Mouse (Mus musculus): ENCODE measurements around the gene Myh6. TPM values are rescaled to one million over a fixed set of nuclear protein-coding genes. Genes with fewer than 3 reads are reported as not detected.

Gene Myh6
- total RNA-seq, 2 experiments from 2014 or later, result 42.1 to 200 TPM

- no peak for DNase-seq
Measured at GRCm38 (mm10) chr14:54932645-54933150, 34.0 kb downstream of the Myh6 start, which contains the start of gene Il25. Gene Il25, plus strand, starts transcription at chr14:54932695.

GRCm38 (mm10) chr14:54930431-54930830, 36.3 kb downstream of the Myh6 start:
- no peak for DNase-seq

GRCm38 (mm10) chr14:54929801-54930200, 36.9 kb downstream of the Myh6 start:
- no peak for DNase-seq

- no peak for DNase-seq
Measured at GRCm38 (mm10) chr14:54927296-54927695, 39.4 kb downstream of the Myh6 start.

- peak; percentile 64 for DNase-seq
Measured at GRCm38 (mm10) chr14:54926401-54927158, 40.1 kb downstream of the Myh6 start.

GRCm38 (mm10) chr14:54925349-54926342, 41.1 kb downstream of the Myh6 start, which contains the start of gene Efs:
Gene Efs, minus strand, starts transcription at chr14:54926126.
- peak; percentile 70 for DNase-seq

- DNase-seq, result peak; percentile 66
Measured at GRCm38 (mm10) chr14:54924641-54925348, 41.9 kb downstream of the Myh6 start.

- no peak for DNase-seq
Measured at GRCm38 (mm10) chr14:54920076-54920685, 46.5 kb downstream of the Myh6 start.

- DNase-seq, result no peak
Measured at GRCm38 (mm10) chr14:54913343-54913742, 53.4 kb downstream of the Myh6 start.

GRCm38 (mm10) chr14:54912886-54913285, 53.8 kb downstream of the Myh6 start, which contains the start of gene Slc22a17:
Gene Slc22a17, minus strand, starts transcription at chr14:54913132.
- peak; percentile 61 for DNase-seq

- no peak for DNase-seq
Measured at GRCm38 (mm10) chr14:54912109-54912850, 54.4 kb downstream of the Myh6 start.

GRCm38 (mm10) chr14:54908682-54909081, 58.0 kb downstream of the Myh6 start:
- DNase-seq, result no peak

GRCm38 (mm10) chr14:54903641-54904040, 63.1 kb downstream of the Myh6 start:
- no peak for DNase-seq

- no peak for DNase-seq
Measured at GRCm38 (mm10) chr14:54900383-54900782, 66.3 kb downstream of the Myh6 start.

- no peak for DNase-seq
Measured at GRCm38 (mm10) chr14:54897445-54897844, 69.3 kb downstream of the Myh6 start.

GRCm38 (mm10) chr14:54894296-54895151, 72.2 kb downstream of the Myh6 start:
- DNase-seq, result no peak

GRCm38 (mm10) chr14:54893651-54894181, 73.0 kb downstream of the Myh6 start:
- DNase-seq, result peak; percentile 99

- DNase-seq, result no peak
Measured at GRCm38 (mm10) chr14:54892200-54892599, 74.5 kb downstream of the Myh6 start, which contains the start of gene Pabpn1. Gene Pabpn1, plus strand, starts transcription at chr14:54892500.

Measured in gastrocnemius, postnatal 25 days (tissue).